Mouse (Mus musculus) stomach, postnatal 0 days (tissue): Measurements from ENCODE around the gene Xrcc6.

ENCODE experiments used
- CTCF ChIP-seq: IDR thresholded peaks from 2 replicates; pipeline ENCODE4 v1.5.1; 2016; ENCODE audit warnings: antibody characterized with exemption, low read depth, mild to moderate bottlenecking, moderate library complexity
- EP300 ChIP-seq: optimal IDR thresholded peaks from 2 replicates; pipeline ENCODE3; 2016; ENCODE audit warnings: antibody characterized with exemption

DNA sequence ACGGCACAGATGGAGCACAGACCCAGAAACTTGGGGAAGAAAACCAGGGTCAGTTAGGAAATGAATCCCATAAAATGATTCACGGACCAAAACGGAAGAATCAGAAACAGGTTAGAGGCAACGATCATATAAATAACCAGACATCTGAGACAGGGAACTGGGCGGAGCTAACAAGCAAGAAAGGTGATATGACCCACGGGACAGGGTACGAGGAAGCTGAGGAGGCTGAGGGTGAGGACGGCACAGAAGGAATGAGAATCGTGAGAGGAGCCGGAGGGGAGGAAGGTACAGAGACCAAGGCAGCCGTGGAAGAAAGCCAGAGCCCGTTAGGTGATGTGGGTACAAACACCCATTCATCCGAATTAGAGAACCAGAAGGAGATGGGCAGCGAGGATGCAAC, 76.3 kb downstream of the Xrcc6 start:
- TF ChIP-seq CTCF, result no peak
- no peak for TF ChIP-seq EP300
